Mouse (Mus musculus) kidney, adult 11 months (tissue): ENCODE results near the gene Slc16a9.
A peak's percentile ranks its signal among the peaks of the same experiment; 100 is the strongest.

Experiments
- DNase-seq: peaks from one replicate; pipeline ENCODE4 v3.0.0; 2022

Gene Slc16a9

GRCm38 (mm10) chr10:70305683-70306082 is 60.8 kb downstream of the Slc16a9 start:
- DNase-seq = no peak

- DNase-seq = peak; percentile 38
These were observed 64.5 kb downstream of the Slc16a9 start for GRCm38 (mm10) chr10:70309416-70309815.

GRCm38 (mm10) chr10:70310646-70311045 is 65.7 kb downstream of the Slc16a9 start:
- DNase-seq = peak; percentile 37

- peak; percentile 59 for DNase-seq
These were observed 71.0 kb downstream of the Slc16a9 start for GRCm38 (mm10) chr10:70315895-70316294.

- DNase-seq = no peak
These were observed 72.0 kb downstream of the Slc16a9 start for GRCm38 (mm10) chr10:70316856-70317255.

- DNase-seq = peak; percentile 65
These were observed 72.6 kb downstream of the Slc16a9 start for GRCm38 (mm10) chr10:70317394-70317965.

- DNase-seq = peak; percentile 35
These were observed 73.7 kb downstream of the Slc16a9 start for GRCm38 (mm10) chr10:70318630-70319029.

GRCm38 (mm10) chr10:70325518-70325917 is 80.6 kb downstream of the Slc16a9 start:
- DNase-seq = no peak

GRCm38 (mm10) chr10:70327331-70327730 is 82.4 kb downstream of the Slc16a9 start:
- no peak for DNase-seq

- DNase-seq = no peak
These were observed 83.2 kb downstream of the Slc16a9 start for GRCm38 (mm10) chr10:70328139-70328538.
